Mouse (Mus musculus) lung, adult 2 months (tissue): ENCODE results near the gene Banp. TPM values are rescaled to one million over a fixed set of nuclear protein-coding genes. Genes with fewer than 3 reads are reported as not detected.

Experiments
- DNase-seq: peaks from one replicate; pipeline ENCODE4 v3.0.0; 2022
- H3K4me1 ChIP-seq: fragments of 200-500 bp; 2 replicates; pipeline ENCODE4 v1.6.1; 2011; ENCODE audit warnings: low read length; ENCODE audit not compliant: control insufficient read depth, insufficient read depth
- H3K4me3 ChIP-seq: fragments of 200-500 bp; replicated peaks from 2 replicates; pipeline ENCODE3; 2011; ENCODE audit warnings: low read depth, mild to moderate bottlenecking, control low read depth, low read length; ENCODE audit errors: extremely low read depth
- CTCF ChIP-seq: fragments of 200-500 bp; IDR thresholded peaks from 2 replicates; pipeline ENCODE4 v1.5.1; 2011; ENCODE audit warnings: mild to moderate bottlenecking, low read length, control low read depth; ENCODE audit not compliant: insufficient read depth
- POLR2A ChIP-seq: fragments of 200-500 bp; IDR thresholded peaks from 2 replicates; pipeline ENCODE4 v1.6.1; 2011; ENCODE audit warnings: low read depth, mild to moderate bottlenecking, control low read depth, low read length, borderline replicate concordance; ENCODE audit errors: extremely low read depth
- WGBS: fragments of 180-500 bp; shearing (Covaris S2); methylation state at CpG from one replicate; pipeline ENCODE4 v1.1.7; 2018; 5-methylcytosine and 5-hydroxymethylcytosine counted together
- polyA plus RNA-seq: library from polyadenylated mRNA; depleted of rRNA; stranded (reverse); fragments of >200 nt; gene quantifications from 2 replicates; pipeline ENCODE4 v1.2.3, GENCODE M21; 2012

The Banp gene
- polyA plus RNA-seq, 1 experiment = 57.8 TPM

- no peak for TF ChIP-seq CTCF
- no peak for TF ChIP-seq POLR2A
- H3K4me3 ChIP-seq = no peak overlapping the region
- DNase-seq = no peak
- WGBS = 65% methylated on average over 7 of the region's 7 CpGs
- H3K4me1 ChIP-seq = no peaks in the 10 kb centered on the region
Measured at GRCm38 (mm10) chr8:122064353-122064752, 114.8 kb downstream of the Banp start.

DNA sequence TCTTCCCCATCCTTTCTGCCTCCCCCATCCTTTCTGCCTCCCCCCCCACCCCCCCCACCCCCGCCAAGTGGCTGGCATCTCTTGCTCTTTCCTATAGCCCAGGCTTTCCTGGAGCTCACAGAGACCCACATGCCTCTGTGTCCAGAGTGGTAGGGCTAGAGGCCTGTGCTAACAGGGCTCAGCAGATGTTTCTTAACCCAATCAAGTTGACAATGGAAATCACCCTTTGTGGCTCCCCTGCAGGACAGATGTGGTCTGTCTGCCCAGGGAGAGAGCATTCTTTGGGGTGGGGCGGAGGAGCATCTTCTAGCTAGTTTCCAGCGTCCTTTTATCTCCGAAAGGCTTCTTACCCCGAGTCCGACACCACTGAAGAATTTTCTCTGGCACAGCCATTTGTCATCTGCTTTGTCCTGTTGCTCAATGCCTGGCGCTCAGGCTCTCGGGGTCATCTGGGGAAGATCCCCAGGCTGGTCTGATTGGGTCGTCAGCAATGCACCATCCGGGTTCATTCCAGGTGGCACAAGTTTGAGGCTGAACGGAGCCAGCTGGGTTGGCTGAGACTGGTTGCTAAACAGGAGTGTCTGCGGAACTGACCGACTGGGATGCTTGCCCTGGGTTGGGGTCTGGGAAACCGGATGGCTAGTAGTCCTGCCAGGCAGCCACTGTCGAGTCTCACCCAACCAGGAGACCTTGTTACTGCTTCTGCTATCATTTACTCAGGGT is 118.4 kb downstream of the Banp start:
- Histone ChIP-seq H3K4me1 (no peaks in the 10 kb centered on the region), H3K4me3 (no peak overlapping the region)
- WGBS = 46% methylated on average over 15 of the region's 15 CpGs
- no peak for TF ChIP-seq CTCF
- no peak for TF ChIP-seq POLR2A
- DNase-seq = no peak

DNA sequence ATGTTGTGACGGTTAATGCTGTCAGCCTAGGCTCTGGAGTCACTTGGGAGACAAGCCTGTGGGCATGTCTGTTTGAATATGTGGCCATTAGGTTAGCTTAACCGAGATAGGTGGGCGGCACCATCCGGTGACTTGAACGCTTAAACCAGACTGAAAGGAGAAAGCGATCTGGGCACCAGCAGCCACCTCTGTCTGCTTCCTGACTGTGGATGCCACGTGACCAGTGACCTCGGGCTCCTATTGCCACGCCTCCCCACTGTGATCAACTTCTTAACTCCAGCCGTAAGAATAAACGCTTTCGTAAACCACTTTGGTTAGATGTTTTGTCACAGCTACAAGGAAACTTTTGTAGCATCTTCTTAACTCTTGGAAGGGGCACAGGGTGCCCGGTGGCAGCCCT is 119.1 kb downstream of the Banp start:
- DNase-seq = no peak
- TF ChIP-seq POLR2A (no peak), CTCF (no peak)
- no peaks in the 10 kb centered on the region for H3K4me1 ChIP-seq
- no peak overlapping the region for H3K4me3 ChIP-seq
- 74% methylated on average over 13 of the region's 13 CpGs for WGBS

- TF ChIP-seq POLR2A (no peak), CTCF (no peak)
- no peak for DNase-seq
- 66% methylated on average over 11 of the region's 11 CpGs for WGBS
Measured at GRCm38 (mm10) chr8:122069281-122069680, 119.7 kb downstream of the Banp start.

GRCm38 (mm10) chr8:122071193-122071592 is 121.6 kb downstream of the Banp start:
- no peak overlapping the region for H3K4me3 ChIP-seq
- 70% methylated on average over 4 of the region's 4 CpGs for WGBS

More at GRCm38 (mm10) chr8:122069281-122069680, 119.7 kb downstream of the Banp start:
- Histone ChIP-seq H3K4me1 (no peaks in the 10 kb centered on the region), H3K4me3 (no peak overlapping the region)

GRCm38 (mm10) chr8:122073964-122074363 is 124.4 kb downstream of the Banp start:
- Histone ChIP-seq H3K4me3 (no peak overlapping the region), H3K4me1 (no peaks in the 10 kb centered on the region)
- WGBS = 60% methylated on average over 9 of the region's 9 CpGs
- no peak for DNase-seq
- TF ChIP-seq POLR2A = no peak
- no peak for TF ChIP-seq CTCF

More at GRCm38 (mm10) chr8:122071193-122071592, 121.6 kb downstream of the Banp start:
- TF ChIP-seq POLR2A = no peak
- TF ChIP-seq CTCF = no peak
- no peak for DNase-seq
- no peaks in the 10 kb centered on the region for H3K4me1 ChIP-seq

DNA sequence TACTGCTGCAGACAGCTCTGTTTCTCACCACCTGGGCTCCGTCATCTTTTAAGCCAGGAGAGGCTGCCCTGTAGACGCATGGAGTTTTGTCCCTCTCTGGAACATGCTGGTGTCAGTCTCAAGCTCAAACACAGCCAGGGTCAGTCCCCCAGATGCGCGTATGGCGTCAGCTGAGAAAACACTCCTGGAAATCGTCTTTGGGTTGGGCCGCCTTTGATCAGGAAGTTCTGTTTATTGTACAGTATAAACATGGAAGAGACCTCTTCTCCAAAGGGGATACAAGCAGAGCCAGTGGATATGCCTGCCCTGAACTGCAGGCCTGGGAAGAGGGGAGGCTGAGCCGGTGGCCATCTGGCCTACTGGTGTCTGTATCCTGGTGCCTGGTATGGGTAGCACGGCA is 124.9 kb downstream of the Banp start:
- H3K4me3 ChIP-seq = no peak overlapping the region
- TF ChIP-seq POLR2A = no peak
- no peak for TF ChIP-seq CTCF
- H3K4me1 ChIP-seq = no peaks in the 10 kb centered on the region
- DNase-seq = no peak
- WGBS = 37% methylated on average over 9 of the region's 9 CpGs

- Histone ChIP-seq H3K4me3 (no peak overlapping the region), H3K4me1 (no peaks in the 10 kb centered on the region)
- 42% methylated on average over 4 of the region's 4 CpGs for WGBS
- DNase-seq = no peak
- TF ChIP-seq CTCF (0 out of 2 replicates have a peak, but pooled peaks have one; percentile 17), POLR2A (no peak)
Measured at GRCm38 (mm10) chr8:122074977-122075376, 125.4 kb downstream of the Banp start.

- WGBS = 34% methylated on average over 23 of the region's 23 CpGs
Measured at GRCm38 (mm10) chr8:122076183-122076842, 126.8 kb downstream of the Banp start.

More at GRCm38 (mm10) chr8:122076183-122076842, 126.8 kb downstream of the Banp start:
- H3K4me3 ChIP-seq = no peak overlapping the region
- DNase-seq = no peak
- no peaks in the 10 kb centered on the region for H3K4me1 ChIP-seq
- TF ChIP-seq CTCF (no peak), POLR2A (no peak)
